Mouse (Mus musculus): ENCODE data around the gene Wdfy4. TPM values are rescaled to one million over a fixed set of nuclear protein-coding genes. Genes with fewer than 3 reads are reported as not detected.

Wdfy4 gene
- polyA plus RNA-seq, 1 experiment, result 0.86 TPM

GRCm38 (mm10) chr14:33072351-33072750, 113.0 kb downstream of the Wdfy4 start:
- H3K4me3 ChIP-seq (ENCODE audit: insufficient read depth, low read length), result no peak overlapping the region
- TF ChIP-seq CTCF (IDR thresholded peaks at IDR 0.05; ENCODE audit: extremely low read depth, insufficient read depth, low read length), result no peak
- no peak for TF ChIP-seq POLR2A (IDR thresholded peaks at IDR 0.05; ENCODE audit: extremely low read depth, insufficient read depth, low read length)
- H3K4me1 ChIP-seq (ENCODE audit: control insufficient read depth, insufficient read depth, low read length), result no peaks in the 10 kb centered on the region
- H3K27ac ChIP-seq (ENCODE audit: insufficient read depth, low read length), result no peak overlapping the region

GRCm38 (mm10) chr14:33067676-33068075, 117.6 kb downstream of the Wdfy4 start:
- no peak for TF ChIP-seq CTCF (IDR thresholded peaks at IDR 0.05; ENCODE audit: extremely low read depth, insufficient read depth, low read length)
- no peak for TF ChIP-seq POLR2A (IDR thresholded peaks at IDR 0.05; ENCODE audit: extremely low read depth, insufficient read depth, low read length)
- Histone ChIP-seq H3K4me3 (ENCODE audit: insufficient read depth, low read length) (no peak overlapping the region), H3K27ac (ENCODE audit: insufficient read depth, low read length) (no peak overlapping the region), H3K4me1 (ENCODE audit: control insufficient read depth, insufficient read depth, low read length) (no peaks in the 10 kb centered on the region)

GRCm38 (mm10) chr14:33062996-33063395, 122.3 kb downstream of the Wdfy4 start:
- H3K4me3 ChIP-seq (ENCODE audit: insufficient read depth, low read length), result no peak overlapping the region
- H3K27ac ChIP-seq (ENCODE audit: insufficient read depth, low read length), result no peak overlapping the region
- H3K4me1 ChIP-seq (ENCODE audit: control insufficient read depth, insufficient read depth, low read length), result no peaks in the 10 kb centered on the region
- TF ChIP-seq POLR2A (IDR thresholded peaks at IDR 0.05; ENCODE audit: extremely low read depth, insufficient read depth, low read length), result no peak
- no peak for TF ChIP-seq CTCF (IDR thresholded peaks at IDR 0.05; ENCODE audit: extremely low read depth, insufficient read depth, low read length)

- Histone ChIP-seq H3K4me3 (ENCODE audit: insufficient read depth, low read length) (no peak overlapping the region), H3K4me1 (ENCODE audit: control insufficient read depth, insufficient read depth, low read length) (no peaks in the 10 kb centered on the region), H3K27ac (ENCODE audit: insufficient read depth, low read length) (no peak overlapping the region)
- TF ChIP-seq CTCF (IDR thresholded peaks at IDR 0.05; ENCODE audit: extremely low read depth, insufficient read depth, low read length) (no peak), POLR2A (IDR thresholded peaks at IDR 0.05; ENCODE audit: extremely low read depth, insufficient read depth, low read length) (no peak)
Measured at GRCm38 (mm10) chr14:33058881-33059660, 126.2 kb downstream of the Wdfy4 start.

- Histone ChIP-seq H3K27ac (ENCODE audit: insufficient read depth, low read length) (no peak overlapping the region), H3K4me1 (ENCODE audit: control insufficient read depth, insufficient read depth, low read length) (no peaks in the 10 kb centered on the region), H3K4me3 (ENCODE audit: insufficient read depth, low read length) (no peak overlapping the region)
- no peak for TF ChIP-seq POLR2A (IDR thresholded peaks at IDR 0.05; ENCODE audit: extremely low read depth, insufficient read depth, low read length)
- no peak for TF ChIP-seq CTCF (IDR thresholded peaks at IDR 0.05; ENCODE audit: extremely low read depth, insufficient read depth, low read length)
Measured at GRCm38 (mm10) chr14:33053441-33053840, 131.9 kb downstream of the Wdfy4 start.

- TF ChIP-seq CTCF (IDR thresholded peaks at IDR 0.05; ENCODE audit: extremely low read depth, insufficient read depth, low read length), result no peak
- no peak for TF ChIP-seq POLR2A (IDR thresholded peaks at IDR 0.05; ENCODE audit: extremely low read depth, insufficient read depth, low read length)
- no peak overlapping the region for H3K4me3 ChIP-seq (ENCODE audit: insufficient read depth, low read length)
- no peak overlapping the region for H3K27ac ChIP-seq (ENCODE audit: insufficient read depth, low read length)
- H3K4me1 ChIP-seq (ENCODE audit: control insufficient read depth, insufficient read depth, low read length), result no peaks in the 10 kb centered on the region
Measured at GRCm38 (mm10) chr14:33045217-33045616, 140.1 kb downstream of the Wdfy4 start.

GRCm38 (mm10) chr14:33036811-33037210, 148.5 kb downstream of the Wdfy4 start:
- Histone ChIP-seq H3K4me3 (ENCODE audit: insufficient read depth, low read length) (no peak overlapping the region), H3K27ac (ENCODE audit: insufficient read depth, low read length) (no peak overlapping the region), H3K4me1 (ENCODE audit: control insufficient read depth, insufficient read depth, low read length) (no peaks in the 10 kb centered on the region)
- TF ChIP-seq CTCF (IDR thresholded peaks at IDR 0.05; ENCODE audit: extremely low read depth, insufficient read depth, low read length) (no peak), POLR2A (IDR thresholded peaks at IDR 0.05; ENCODE audit: extremely low read depth, insufficient read depth, low read length) (no peak)

- H3K27ac ChIP-seq (ENCODE audit: insufficient read depth, low read length), result no peak overlapping the region
- H3K4me3 ChIP-seq (ENCODE audit: insufficient read depth, low read length), result no peak overlapping the region
- no peak for TF ChIP-seq POLR2A (IDR thresholded peaks at IDR 0.05; ENCODE audit: extremely low read depth, insufficient read depth, low read length)
- no peak for TF ChIP-seq CTCF (IDR thresholded peaks at IDR 0.05; ENCODE audit: extremely low read depth, insufficient read depth, low read length)
Measured at GRCm38 (mm10) chr14:33035386-33035785, 149.9 kb downstream of the Wdfy4 start.

GRCm38 (mm10) chr14:33033424-33033823, 151.9 kb downstream of the Wdfy4 start:
- TF ChIP-seq POLR2A (IDR thresholded peaks at IDR 0.05; ENCODE audit: extremely low read depth, insufficient read depth, low read length), result no peak
- TF ChIP-seq CTCF (IDR thresholded peaks at IDR 0.05; ENCODE audit: extremely low read depth, insufficient read depth, low read length), result peak; percentile 70
- no peaks in the 10 kb centered on the region for H3K4me1 ChIP-seq (ENCODE audit: control insufficient read depth, insufficient read depth, low read length)
- no peak overlapping the region for H3K27ac ChIP-seq (ENCODE audit: insufficient read depth, low read length)
- no peak overlapping the region for H3K4me3 ChIP-seq (ENCODE audit: insufficient read depth, low read length)

More at GRCm38 (mm10) chr14:33035386-33035785, 149.9 kb downstream of the Wdfy4 start:
- H3K4me1 ChIP-seq (ENCODE audit: control insufficient read depth, insufficient read depth, low read length), result no peaks in the 10 kb centered on the region

GRCm38 (mm10) chr14:33030849-33031248, 154.5 kb downstream of the Wdfy4 start:
- no peaks in the 10 kb centered on the region for H3K4me1 ChIP-seq (ENCODE audit: control insufficient read depth, insufficient read depth, low read length)
- TF ChIP-seq CTCF (IDR thresholded peaks at IDR 0.05; ENCODE audit: extremely low read depth, insufficient read depth, low read length) (no peak), POLR2A (IDR thresholded peaks at IDR 0.05; ENCODE audit: extremely low read depth, insufficient read depth, low read length) (no peak)
- no peak overlapping the region for H3K4me3 ChIP-seq (ENCODE audit: insufficient read depth, low read length)

More at GRCm38 (mm10) chr14:33030849-33031248, 154.5 kb downstream of the Wdfy4 start:
- H3K27ac ChIP-seq (ENCODE audit: insufficient read depth, low read length), result no peak overlapping the region

All from cortical plate, adult 2 months (tissue).